Mouse (Mus musculus) embryonic facial prominence, embryonic 12.5 days (tissue): ENCODE results near the gene Psme2b. TPM values are rescaled to one million over a fixed set of nuclear protein-coding genes. Genes with fewer than 3 reads are reported as not detected.

Experiments
- ATAC-seq: fragments of 200-750 bp; cut with Nextera tagmentation; 2 replicates; pipeline ENCODE4 v1.8.0; 2017; ENCODE audit not compliant: insufficient number of reproducible peaks, insufficient read depth, low FRiP score, low TSS enrichment
- H3K27ac ChIP-seq: fragments of 300-500 bp; sonication (generic); 2 replicates; pipeline ENCODE4 v1.5.1; 2016; ENCODE audit warnings: mild to moderate bottlenecking
- H3K27me3 ChIP-seq: fragments of 300-500 bp; sonication (generic); 2 replicates; pipeline ENCODE4 v1.6.1; 2016; ENCODE audit warnings: mild to moderate bottlenecking, moderate library complexity
- H3K36me3 ChIP-seq: fragments of 300-500 bp; sonication (generic); 2 replicates; pipeline ENCODE4 v1.6.1; 2016; ENCODE audit warnings: mild to moderate bottlenecking
- H3K4me1 ChIP-seq: fragments of 300-500 bp; sonication (generic); 2 replicates; pipeline ENCODE4 v1.6.1; 2016
- H3K4me2 ChIP-seq: fragments of 300-500 bp; sonication (generic); replicated peaks from 2 replicates; pipeline ENCODE4 v1.6.1; 2016; ENCODE audit warnings: mild to moderate bottlenecking, moderate library complexity
- H3K4me3 ChIP-seq: fragments of 300-500 bp; sonication (generic); 2 replicates; pipeline ENCODE4 v1.5.1; 2016; ENCODE audit warnings: mild to moderate bottlenecking
- H3K9ac ChIP-seq: fragments of 300-500 bp; sonication (generic); 2 replicates; pipeline ENCODE4 v1.6.1; 2016; ENCODE audit warnings: mild to moderate bottlenecking, moderate library complexity
- H3K9me3 ChIP-seq: fragments of 300-500 bp; sonication (generic); 2 replicates; pipeline ENCODE4 v1.6.1; 2016; ENCODE audit warnings: mild to moderate bottlenecking, moderate library complexity
- WGBS: fragments of 180-500 bp; shearing (Covaris S2); methylation state at CpG from one replicate; pipeline ENCODE4 v1.1.7; 2016; 5-methylcytosine and 5-hydroxymethylcytosine counted together
- polyA plus RNA-seq: library from polyadenylated mRNA; unstranded; fragments of >200 nt; fragmentation: Nextera tagmentation; extraction: Ambion mirVana; gene quantifications from 2 replicates; pipeline ENCODE4 v1.2.1, GENCODE M21; 2016

The Psme2b gene
- polyA plus RNA-seq, 1 experiment from 2014 or later: 2.0 TPM

DNA sequence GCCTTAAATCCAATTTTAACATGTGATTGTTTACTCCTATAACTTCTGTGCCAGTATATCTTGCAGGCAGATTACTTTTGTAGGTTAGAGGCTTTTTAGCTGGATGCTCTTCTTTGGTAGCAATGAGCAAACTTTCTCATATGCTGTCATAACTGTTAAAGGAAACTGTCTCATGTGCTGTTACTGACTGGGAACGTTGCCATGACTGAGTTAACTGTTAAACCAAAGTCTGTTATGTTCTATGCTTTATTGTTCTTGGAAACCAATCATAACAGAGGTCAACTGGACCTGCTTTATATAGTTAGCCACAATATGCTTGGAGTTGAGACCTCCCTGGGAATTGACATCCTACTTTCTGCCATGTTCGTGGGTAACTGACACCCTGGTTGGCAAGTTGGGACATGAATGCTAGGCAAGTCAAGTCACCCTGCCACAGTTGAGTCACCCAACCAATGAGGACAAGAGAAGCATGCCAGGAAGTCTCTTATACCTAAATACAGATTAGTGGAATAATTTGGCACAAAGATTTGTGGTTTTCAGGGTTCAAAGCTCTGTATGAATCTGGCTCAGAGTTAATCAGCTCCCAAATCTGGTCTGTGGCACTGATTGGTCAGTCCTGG lies 47.1 kb downstream of the Psme2b start:
- H3K9ac ChIP-seq: no peak overlapping the region
- no peaks in the 10 kb centered on the region for H3K36me3 ChIP-seq
- no peak overlapping the region for H3K27ac ChIP-seq
- H3K27me3 ChIP-seq: no peaks in the 10 kb centered on the region
- H3K9me3 ChIP-seq: no peaks in the 10 kb centered on the region
- no peak overlapping the region for H3K4me3 ChIP-seq
- no peaks in the 10 kb centered on the region for H3K4me1 ChIP-seq
- no peak overlapping the region for H3K4me2 ChIP-seq
- ATAC-seq: no peak
- WGBS: 73% methylated on average over 2 of the region's 2 CpGs

Other genes with a start within 250 kb of the Psme2b start
- gene Rack1, start 145.9 kb downstream of the Psme2b start, polyA plus RNA-seq: 660 and 665 TPM in 2 replicates
- 6.7 and 7.1 TPM in 2 replicates for gene Trim41, start 128.8 kb downstream of the Psme2b start, polyA plus RNA-seq
- gene Trim7, start 120.0 kb downstream of the Psme2b start, polyA plus RNA-seq: 0.65 and 1.5 TPM in 2 replicates
- gene Gm12184, start 119.5 kb downstream of the Psme2b start, polyA plus RNA-seq: 6.9 and 7.0 TPM in 2 replicates
- gene Irgm1, start 74.5 kb downstream of the Psme2b start, polyA plus RNA-seq: 3.4 and 3.5 TPM in 2 replicates
- 0.06 TPM in 1 of 2 replicates, not detected in the other for gene Gm5431, start 44.0 kb downstream of the Psme2b start, polyA plus RNA-seq
- not detected in 2 replicates for gene Olfr56, start 32.7 kb upstream of the Psme2b start, polyA plus RNA-seq
- 0.43 and 0.49 TPM in 2 replicates for gene 9930111J21Rik1, start 33.2 kb upstream of the Psme2b start, polyA plus RNA-seq
- not detected in 2 replicates for gene Gm12185, start 46.0 kb upstream of the Psme2b start, polyA plus RNA-seq
- 0.18 TPM in 1 of 2 replicates, not detected in the other for gene Tgtp1, start 48.0 kb upstream of the Psme2b start, polyA plus RNA-seq
- 0.10 and 0.19 TPM in 2 replicates for gene 9930111J21Rik2, start 105.1 kb upstream of the Psme2b start, polyA plus RNA-seq
- 0.15 TPM in 1 of 2 replicates, not detected in the other for gene Tgtp2, start 118.0 kb upstream of the Psme2b start, polyA plus RNA-seq
- gene Ifi47, start 130.4 kb upstream of the Psme2b start, polyA plus RNA-seq: 0.74 and 1.2 TPM in 2 replicates
- not detected in 2 replicates for gene Olfr1396, start 168.7 kb upstream of the Psme2b start, polyA plus RNA-seq
- gene Olfr1395, start 196.1 kb upstream of the Psme2b start, polyA plus RNA-seq: not detected in 2 replicates
- not detected in 2 replicates for gene Olfr1394, start 208.2 kb upstream of the Psme2b start, polyA plus RNA-seq
- 0.35 and 0.99 TPM in 2 replicates for gene Btnl9, start 241.0 kb upstream of the Psme2b start, polyA plus RNA-seq